Mouse (Mus musculus): ENCODE measurements around the gene Clip2. TPM values are rescaled to one million over a fixed set of nuclear protein-coding genes. Genes with fewer than 3 reads are reported as not detected.
"Not testable (repeated sequence)": the region's sequence is repeated elsewhere in the genome, so short reads cannot be mapped to it uniquely, and the experiment has no call there.

Clip2 gene
- total RNA-seq, 2 experiments from 2014 or later, result 111 TPM

GRCm38 (mm10) chr5:134497026-134497425 lies 55.2 kb downstream of the Clip2 start:
- intact Hi-C loops (cut with DNase I), result loop anchor here (10.0 kb wide), 1 partner anchor 398 kb away; no protein-coding TSS in a partner anchor

GRCm38 (mm10) chr5:134495796-134496195 lies 56.4 kb downstream of the Clip2 start:
- intact Hi-C loops (cut with DNase I), result loop anchor here (2.0 to 10.0 kb wide), 2 partner anchors 87 to 399 kb away; no protein-coding TSS in a partner anchor
- no peak for DNase-seq (ENCODE audit: low spot score in 2 of 2)

More at GRCm38 (mm10) chr5:134497026-134497425, 55.2 kb downstream of the Clip2 start:
- no peak for DNase-seq (ENCODE audit: low spot score in 2 of 2)

GRCm38 (mm10) chr5:134494142-134494541 lies 58.1 kb downstream of the Clip2 start:
- intact Hi-C loops (cut with DNase I), result loop anchor here (2.0 to 10.0 kb wide), 3 partner anchors 89 to 401 kb away; no protein-coding TSS in a partner anchor
- peak; percentile 81 to 89 for DNase-seq (ENCODE audit: low spot score in 2 of 2)

GRCm38 (mm10) chr5:134492956-134493355 lies 59.3 kb downstream of the Clip2 start:
- no peak for DNase-seq (ENCODE audit: low spot score in 2 of 2)
- intact Hi-C loops (cut with DNase I), result loop anchor here (5.0 to 10.0 kb wide), 2 partner anchors 214 to 402 kb away; no protein-coding TSS in a partner anchor

GRCm38 (mm10) chr5:134491712-134492417 lies 60.4 kb downstream of the Clip2 start:
- peak; percentile 76 to 81 for DNase-seq (ENCODE audit: low spot score in 2 of 2)
- intact Hi-C loops (cut with DNase I), result loop anchor here (5.0 to 10.0 kb wide), 2 partner anchors 215 to 403 kb away; no protein-coding TSS in a partner anchor

GRCm38 (mm10) chr5:134491206-134491605 lies 61.0 kb downstream of the Clip2 start:
- intact Hi-C loops (cut with DNase I), result loop anchor here (5.0 to 10.0 kb wide), 2 partner anchors 216 to 404 kb away; no protein-coding TSS in a partner anchor
- no peak for DNase-seq (ENCODE audit: low spot score in 2 of 2)

GRCm38 (mm10) chr5:134490465-134490864 lies 61.8 kb downstream of the Clip2 start:
- DNase-seq (ENCODE audit: low spot score in 2 of 2), result no peak
- intact Hi-C loops (cut with DNase I), result loop anchor here (5.0 to 10.0 kb wide), 2 partner anchors 217 to 404 kb away; no protein-coding TSS in a partner anchor

- intact Hi-C loops (cut with DNase I), result loop anchor here (5.0 kb wide), 1 partner anchor 102 kb away; no protein-coding TSS in a partner anchor
- DNase-seq (ENCODE audit: low spot score in 2 of 2), result no peak
Observed at GRCm38 (mm10) chr5:134489583-134489982, 62.7 kb downstream of the Clip2 start.

- intact Hi-C loops (cut with DNase I), result loop anchor here (5.0 kb wide), 1 partner anchor 101 kb away; no protein-coding TSS in a partner anchor
Observed at GRCm38 (mm10) chr5:134488596-134488995, 63.6 kb downstream of the Clip2 start.

GRCm38 (mm10) chr5:134488042-134488441 lies 64.2 kb downstream of the Clip2 start:
- no peak for DNase-seq (ENCODE audit: low spot score in 2 of 2)
- intact Hi-C loops (cut with DNase I), result loop anchor here (5.0 kb wide), 1 partner anchor 101 kb away; no protein-coding TSS in a partner anchor

More at GRCm38 (mm10) chr5:134488596-134488995, 63.6 kb downstream of the Clip2 start:
- no peak for DNase-seq (ENCODE audit: low spot score in 2 of 2)

- intact Hi-C loops (cut with DNase I), result loop anchor here (1.0 to 5.0 kb wide), 3 partner anchors 99 to 305 kb away; no protein-coding TSS in a partner anchor
- no peak for DNase-seq (ENCODE audit: low spot score in 2 of 2)
Observed at GRCm38 (mm10) chr5:134485900-134486665, 66.2 kb downstream of the Clip2 start.

- intact Hi-C loops (cut with DNase I), result loop anchor here (5.0 kb wide), 1 partner anchor 98 kb away; no protein-coding TSS in a partner anchor
Observed at GRCm38 (mm10) chr5:134485183-134485730, 67.0 kb downstream of the Clip2 start.

GRCm38 (mm10) chr5:134483291-134483690 lies 68.9 kb downstream of the Clip2 start:
- intact Hi-C loops (cut with DNase I), result no loop called here
- DNase-seq (ENCODE audit: low spot score in 2 of 2), result no peak

More at GRCm38 (mm10) chr5:134485183-134485730, 67.0 kb downstream of the Clip2 start:
- no peak for DNase-seq (ENCODE audit: low spot score in 2 of 2)

GRCm38 (mm10) chr5:134482331-134482730 lies 69.9 kb downstream of the Clip2 start:
- intact Hi-C loops (cut with DNase I), result no loop called here

GRCm38 (mm10) chr5:134478886-134479285 lies 73.3 kb downstream of the Clip2 start:
- DNase-seq (ENCODE audit: low spot score in 2 of 2); intact Hi-C loops (cut with DNase I): not testable (repeated sequence)

More at GRCm38 (mm10) chr5:134482331-134482730, 69.9 kb downstream of the Clip2 start:
- no peak for DNase-seq (ENCODE audit: low spot score in 2 of 2)

GRCm38 (mm10) chr5:134475686-134476085 lies 76.5 kb downstream of the Clip2 start:
- intact Hi-C loops (cut with DNase I); DNase-seq (ENCODE audit: low spot score in 2 of 2): not testable (repeated sequence)

GRCm38 (mm10) chr5:134475006-134475605 lies 77.1 kb downstream of the Clip2 start:
- intact Hi-C loops (cut with DNase I), result no loop called here

GRCm38 (mm10) chr5:134473902-134474301 lies 78.3 kb downstream of the Clip2 start:
- intact Hi-C loops (cut with DNase I), result no loop called here
- no peak for DNase-seq (ENCODE audit: low spot score in 2 of 2)

More at GRCm38 (mm10) chr5:134475006-134475605, 77.1 kb downstream of the Clip2 start:
- no peak for DNase-seq (ENCODE audit: low spot score in 2 of 2)

All from left cerebral cortex, postnatal 36 days (tissue).